Mouse (Mus musculus) stomach, embryonic 15.5 days (tissue): ENCODE data around the gene Scel. TPM values are rescaled to one million over a fixed set of nuclear protein-coding genes. Genes with fewer than 3 reads are reported as not detected.

Source experiments
- microRNA-seq: library from miRNA; unstranded; fragments of <30 nt; microRNA quantifications from one replicate; pipeline ENCODE4, GENCODE M21; 2016
- polyA plus RNA-seq: library from polyadenylated mRNA; unstranded; fragments of >200 nt; fragmentation: Nextera tagmentation; extraction: Ambion mirVana; gene quantifications from 2 replicates; pipeline ENCODE4 v1.2.1, GENCODE M21; 2015

The Scel gene
- polyA plus RNA-seq, 1 experiment from 2014 or later, result 10.8 TPM

Small RNAs within 50 kb of the gene (microRNA-seq; reads per million reads assigned to microRNA genes)
- gene Gm22877, result not detected

Other genes with a start within 250 kb of the Scel start
- gene Mycbp2, start 166.5 kb upstream of the Scel start, polyA plus RNA-seq, result 19.6 and 21.9 TPM in 2 replicates
- gene Slain1, start 136.9 kb downstream of the Scel start, polyA plus RNA-seq, result 3.0 and 3.1 TPM in 2 replicates